ENCODE assay signal across 12 mouse cellular contexts in genomic region chr14:118983396-118983795, GRCm38 (mm10).
"Had no signal": no experiment of that assay in that cellular context is flagged by ENCODE, and none has a peak within 500 bp of the region (broad histone marks: within the 10 kb centered on the region; RNA-seq: fewer than 3 reads in every experiment).

No protein-coding gene starts in this region.

- ATAC-seq: lung, postnatal 0 days; midbrain, embryonic 13.5 days had no signal

- H3K9ac ChIP-seq: limb, embryonic 12.5 days; liver, embryonic 15.5 days; midbrain, embryonic 13.5 days had no signal

- H3K4me2 ChIP-seq: limb, embryonic 12.5 days; midbrain, embryonic 13.5 days had no signal

- DNase-seq: kidney, postnatal 10 days; kidney, postnatal 4 days; liver; lung, adult 2 months; lung, postnatal 36 days; right cerebral cortex, postnatal 14 days had no signal

- H3K27me3 ChIP-seq: limb, embryonic 12.5 days; liver, embryonic 15.5 days; midbrain, embryonic 13.5 days had no signal

- H3K9me3 ChIP-seq: limb, embryonic 12.5 days; liver, embryonic 15.5 days; midbrain, embryonic 13.5 days had no signal

- H3K4me3 ChIP-seq: layer of hippocampus, adult 2 months; limb, embryonic 12.5 days; liver, embryonic 15.5 days; midbrain, embryonic 13.5 days had no signal

- H3K27ac ChIP-seq: limb, embryonic 12.5 days; liver, embryonic 15.5 days; midbrain, embryonic 13.5 days; stomach, postnatal 0 days had no signal

- H3K4me1 ChIP-seq: limb, embryonic 12.5 days; midbrain, embryonic 13.5 days had no signal
